Mouse (Mus musculus) ES-E14 (cell line): ENCODE measurements at regions not wholly inside any gene's neighbourhood (a gene's known extent, or its start where the extent isn't known, plus 50 kb on each side); places are given as distances from the start of the nearest gene placed in this dataset.

Source experiments
- DNase-seq: peaks from one replicate; pipeline ENCODE4 v3.0.0-alpha.2; 2013; ENCODE audit warnings: low read depth, low spot score
- H3K27ac ChIP-seq: 2 replicates; pipeline ENCODE4 v1.5.1; 2012; ENCODE audit warnings: low read depth, mild to moderate bottlenecking, low read length, moderate library complexity, mixed read lengths; ENCODE audit not compliant: poor library complexity, insufficient read depth, severe bottlenecking
- H3K36me3 ChIP-seq: 2 replicates; pipeline ENCODE4 v1.6.1; 2012; ENCODE audit warnings: mild to moderate bottlenecking, low read length, moderate library complexity, mixed read lengths; ENCODE audit not compliant: control insufficient read depth, poor library complexity, insufficient read depth, severe bottlenecking
- H3K4me1 ChIP-seq, 2 experiments: fragments of 150-350 bp in 1 of 2; sonication (generic) in 1 of 2; 2 replicates each; pipeline ENCODE4 v1.6.1; 2012; ENCODE audit warnings: low read length in 2 of 2, mild to moderate bottlenecking in 1 of 2, mixed read lengths in 1 of 2; ENCODE audit not compliant: control insufficient read depth in 2 of 2, insufficient read depth in 2 of 2, poor library complexity in 1 of 2
- H3K4me3 ChIP-seq, 2 experiments: fragments of 150-350 bp in 1 of 2; sonication (generic) in 1 of 2; 2 replicates each; pipeline ENCODE4 v1.5.1; 2012; ENCODE audit warnings: low read length in 2 of 2, low read depth in 1 of 2, mild to moderate bottlenecking in 1 of 2, mixed read lengths in 1 of 2; ENCODE audit not compliant: insufficient read depth in 1 of 2, poor library complexity in 1 of 2, severe bottlenecking in 1 of 2
- H3K9ac ChIP-seq: 2 replicates; pipeline ENCODE4 v1.6.1; 2012; ENCODE audit warnings: low read depth, mild to moderate bottlenecking, low read length, mixed read lengths; ENCODE audit not compliant: poor library complexity, insufficient read depth, severe bottlenecking
- H3K9me3 ChIP-seq: fragments of 150-350 bp; sonication (generic); 2 replicates; pipeline ENCODE4 v1.6.1; 2012; ENCODE audit warnings: low read depth, mild to moderate bottlenecking, low read length; ENCODE audit not compliant: control insufficient read depth, insufficient read depth
- CHD2 ChIP-seq: IDR thresholded peaks from 2 replicates; pipeline ENCODE4 v1.6.1; 2014; ENCODE audit warnings: mild to moderate bottlenecking, low read depth, low read length, inconsistent platforms
- HCFC1 ChIP-seq: IDR thresholded peaks from 2 replicates; pipeline ENCODE4 v1.6.1; 2012; ENCODE audit warnings: low read length, inconsistent platforms, borderline replicate concordance; ENCODE audit not compliant: insufficient read depth
- MAFK ChIP-seq: IDR thresholded peaks from 2 replicates; pipeline ENCODE4 v1.6.1; 2014; ENCODE audit warnings: mild to moderate bottlenecking, low read depth, low read length, inconsistent platforms; ENCODE audit not compliant: insufficient read depth
- ZC3H11A ChIP-seq: IDR thresholded peaks from 2 replicates; pipeline ENCODE4 v1.6.1; 2012; ENCODE audit warnings: low read depth, mild to moderate bottlenecking, inconsistent platforms, low read length, borderline replicate concordance
- ZNF384 ChIP-seq: IDR thresholded peaks from 2 replicates; pipeline ENCODE4 v1.6.1; 2012; ENCODE audit warnings: low read depth, low read length, inconsistent platforms
- in situ Hi-C, 2 experiments: fragments of 600-800 bp; cut with MboI; formaldehyde crosslinking; loops; one replicate each; pipeline ENCODE4 v1.15.1; 2025; ENCODE audit warnings: low sequenced_read_pairs in 2 of 2, inconsistent platforms in 1 of 2; ENCODE audit not compliant: unreplicated experiment in 2 of 2

- H3K9me3 ChIP-seq: no peaks in the 10 kb centered on the region
- no peak overlapping the region for H3K27ac ChIP-seq
- H3K4me1 ChIP-seq: 0 out of 4 replicates have a peak, but pooled peaks cover 0 to 1% of the 10 kb centered on the region in 2 experiments
- no peak overlapping the region for H3K9ac ChIP-seq
- no peak overlapping the region for H3K4me3 ChIP-seq
- DNase-seq: no peak
- TF ChIP-seq CHD2: no peak
- TF ChIP-seq ZC3H11A: no peak
- no peak for TF ChIP-seq ZNF384
- TF ChIP-seq HCFC1: no peak
- TF ChIP-seq MAFK: no peak
- in situ Hi-C loops: no loop called here
- H3K36me3 ChIP-seq: no peaks in the 10 kb centered on the region
These were observed 95.5 kb upstream of the Mvb12b start for GRCm38 (mm10) chr2:33983112-33983748.

GRCm38 (mm10) chr2:33981936-33982335 is 94.2 kb upstream of the Mvb12b start:
- Histone ChIP-seq H3K9ac (no peak overlapping the region), H3K36me3 (no peaks in the 10 kb centered on the region), H3K27ac (no peak overlapping the region), H3K4me1 (peaks cover 0 to 5% of the 10 kb centered on the region in 2 experiments; a peak in 1 of 4 replicates), H3K4me3 (no peak overlapping the region), H3K9me3 (no peaks in the 10 kb centered on the region)
- in situ Hi-C loops: no loop called here
- TF ChIP-seq ZC3H11A: no peak
- no peak for TF ChIP-seq HCFC1
- TF ChIP-seq ZNF384: no peak
- no peak for TF ChIP-seq CHD2
- no peak for TF ChIP-seq MAFK
- DNase-seq: no peak

- TF ChIP-seq HCFC1: no peak
- no peak for TF ChIP-seq ZC3H11A
- TF ChIP-seq MAFK: no peak
- no peak for TF ChIP-seq ZNF384
- in situ Hi-C loops: no loop called here
- Histone ChIP-seq H3K4me3 (no peak overlapping the region), H3K4me1 (peaks cover 0 to 5% of the 10 kb centered on the region in 2 experiments; a peak in 1 of 4 replicates), H3K9ac (no peak overlapping the region), H3K27ac (no peak overlapping the region), H3K9me3 (no peaks in the 10 kb centered on the region), H3K36me3 (no peaks in the 10 kb centered on the region)
- DNase-seq: no peak
These were observed 93.6 kb upstream of the Mvb12b start for GRCm38 (mm10) chr2:33981321-33981720.

- DNase-seq: no peak
- peaks cover 0 to 7% of the 10 kb centered on the region in 2 experiments; a peak in 1 of 4 replicates for H3K4me1 ChIP-seq
These were observed 93.1 kb upstream of the Mvb12b start for GRCm38 (mm10) chr2:33980884-33981283.

GRCm38 (mm10) chr2:33979276-33979675 is 91.5 kb upstream of the Mvb12b start:
- Histone ChIP-seq H3K4me3 (no peak overlapping the region), H3K4me1 (peaks cover 0 to 10% of the 10 kb centered on the region in 2 experiments; a peak in 1 of 4 replicates), H3K36me3 (no peaks in the 10 kb centered on the region), H3K9me3 (no peaks in the 10 kb centered on the region), H3K27ac (no peak overlapping the region), H3K9ac (no peak overlapping the region)
- TF ChIP-seq ZNF384 (no peak), HCFC1 (no peak), CHD2 (no peak), ZC3H11A (no peak)
- in situ Hi-C loops: no loop called here
- no peak for DNase-seq

More at GRCm38 (mm10) chr2:33980884-33981283, 93.1 kb upstream of the Mvb12b start:
- in situ Hi-C loops: no loop called here
- Histone ChIP-seq H3K27ac (no peak overlapping the region), H3K9ac (no peak overlapping the region), H3K36me3 (no peaks in the 10 kb centered on the region), H3K4me3 (no peak overlapping the region), H3K9me3 (no peaks in the 10 kb centered on the region)
- no peak for TF ChIP-seq MAFK
- no peak for TF ChIP-seq ZC3H11A
- no peak for TF ChIP-seq HCFC1
- no peak for TF ChIP-seq ZNF384
- TF ChIP-seq CHD2: no peak
